ENCODE assay signal across 23 mouse cellular contexts in the genomic region with DNA sequence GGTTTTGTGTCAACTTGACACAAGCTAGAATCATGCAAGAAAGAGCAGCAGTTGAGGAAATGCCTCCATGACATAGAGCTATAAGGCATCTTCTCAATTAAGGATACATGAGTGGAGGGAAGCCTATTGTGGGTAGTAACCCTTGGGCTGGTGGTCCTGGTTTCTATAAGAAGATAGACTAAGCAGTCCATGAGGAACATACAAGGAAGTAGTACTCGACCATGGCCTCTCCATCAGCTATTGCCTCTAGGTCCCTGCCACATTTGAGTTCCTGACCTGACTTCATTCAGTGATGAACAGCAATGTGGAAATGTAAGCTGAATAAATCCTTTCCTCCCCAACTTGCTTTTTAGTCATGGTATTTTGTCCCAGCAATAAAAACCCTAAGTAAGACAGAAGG. TPM values are rescaled to one million over a fixed set of nuclear protein-coding genes. Genes with fewer than 3 reads are reported as not detected.
DNase-seq lines count a peak whose midpoint lies in the region; ATAC-seq and TF ChIP-seq lines count a peak whose summit lies in the region.
"Had no signal": no experiment of that assay in that cellular context is flagged by ENCODE, and none has a peak within 500 bp of the region (broad histone marks: within the 10 kb centered on the region; RNA-seq: fewer than 3 reads in every experiment).

No protein-coding gene starts in this region.

- no peak overlapping the region for H3K9ac ChIP-seq in heart, embryonic 13.5 days
- no peak overlapping the region for H3K9ac ChIP-seq in heart, adult 2 months (ENCODE audit: low read depth, low read length)
- no peak overlapping the region for H3K9ac ChIP-seq in neural tube, embryonic 11.5 days (ENCODE audit: low read length)
- no peak overlapping the region for H3K9ac ChIP-seq in neural tube, embryonic 15.5 days (replicated peaks)
- H3K9ac ChIP-seq: hindbrain, embryonic 15.5 days; liver, postnatal 0 days; stomach, embryonic 15.5 days had no signal

- no peaks in the 10 kb centered on the region for H3K79me2 ChIP-seq in heart, adult 2 months (replicated peaks; ENCODE audit: control insufficient read depth, insufficient read depth, low read length)

- no peak for DNase-seq in heart, adult 2 months
- peak; percentile 9 for DNase-seq in kidney, adult 2 months
- no peak for DNase-seq in kidney, adult 8-10 months
- DNase-seq in neural tube, embryonic 11.5 days (ENCODE audit: low spot score): no peak
- no peak for DNase-seq in cerebellum, postnatal 10 days
- DNase-seq: adrenal gland, adult 2 months; cerebellum, adult 11 months; cerebellum, adult 9-11 months; gastrocnemius, adult 2 months; kidney, adult 11 months; kidney, postnatal 14 days; left cerebral cortex, postnatal 4 days; liver, postnatal 0 days; thymus, postnatal 4 days had no signal

- 54% methylated on average over 1 of the region's 1 CpGs for WGBS in heart, embryonic 13.5 days
- WGBS in heart, adult 2 months: 50% methylated on average over 1 of the region's 1 CpGs
- 70% methylated on average over 1 of the region's 1 CpGs for WGBS in kidney, adult 2 months
- WGBS in neural tube, embryonic 11.5 days: 70% methylated on average over 1 of the region's 1 CpGs
- 70% methylated on average over 1 of the region's 1 CpGs for WGBS in neural tube, embryonic 15.5 days

- H3K4me2 ChIP-seq in heart, embryonic 13.5 days: no peak overlapping the region
- H3K4me2 ChIP-seq in neural tube, embryonic 11.5 days (ENCODE audit: low read depth): no peak overlapping the region
- no peak overlapping the region for H3K4me2 ChIP-seq in neural tube, embryonic 15.5 days
- H3K4me2 ChIP-seq: hindbrain, embryonic 15.5 days; liver, embryonic 11.5 days; stomach, embryonic 15.5 days had no signal

- no peaks in the 10 kb centered on the region for H3K36me3 ChIP-seq in heart, embryonic 13.5 days
- no peaks in the 10 kb centered on the region for H3K36me3 ChIP-seq in heart, adult 2 months (ENCODE audit: control insufficient read depth, insufficient read depth, low read length)
- H3K36me3 ChIP-seq in kidney, adult 2 months (ENCODE audit: control insufficient read depth, insufficient read depth, low read length): no peaks in the 10 kb centered on the region
- no peaks in the 10 kb centered on the region for H3K36me3 ChIP-seq in neural tube, embryonic 11.5 days (ENCODE audit: control insufficient read depth, insufficient read depth, low read length)
- no peaks in the 10 kb centered on the region for H3K36me3 ChIP-seq in neural tube, embryonic 15.5 days
- H3K36me3 ChIP-seq: embryonic facial prominence, embryonic 10.5 days; hindbrain, embryonic 15.5 days; stomach, embryonic 15.5 days had no signal

- no peak for TF ChIP-seq EP300 in heart, adult 2 months (IDR thresholded peaks at IDR 0.05; ENCODE audit: insufficient read depth, low read depth, low read length)

- no peak overlapping the region for H3K4me3 ChIP-seq in heart, embryonic 13.5 days
- H3K4me3 ChIP-seq in heart, adult 2 months: no peak overlapping the region
- H3K4me3 ChIP-seq in kidney, adult 2 months (ENCODE audit: insufficient read depth, low read depth, low read length): no peak overlapping the region
- no peak overlapping the region for H3K4me3 ChIP-seq in neural tube, embryonic 11.5 days (ENCODE audit: low read depth, low read length)
- no peak overlapping the region for H3K4me3 ChIP-seq in neural tube, embryonic 15.5 days (replicated peaks)
- H3K4me3 ChIP-seq: embryonic facial prominence, embryonic 10.5 days; gastrocnemius, adult 2 months; hindbrain, embryonic 15.5 days; myocyte; stomach, embryonic 15.5 days had no signal

- intact Hi-C loops in heart, adult 2 months (cut with DNase I): no loop called here

- 0 out of 2 replicates have a peak, but pooled peaks cover 2% of the 10 kb centered on the region for H3K9me3 ChIP-seq in heart, embryonic 13.5 days
- H3K9me3 ChIP-seq in neural tube, embryonic 11.5 days (ENCODE audit: control insufficient read depth, low read length): no peaks in the 10 kb centered on the region
- H3K9me3 ChIP-seq in neural tube, embryonic 15.5 days (replicated peaks): no peaks in the 10 kb centered on the region
- H3K9me3 ChIP-seq: embryonic facial prominence, embryonic 10.5 days; hindbrain, embryonic 15.5 days; stomach, embryonic 15.5 days had no signal

- H3K4me1 ChIP-seq in heart, embryonic 13.5 days: no peaks in the 10 kb centered on the region
- H3K4me1 ChIP-seq in heart, adult 2 months (ENCODE audit: control insufficient read depth, insufficient read depth, low read length): no peaks in the 10 kb centered on the region
- no peaks in the 10 kb centered on the region for H3K4me1 ChIP-seq in kidney, adult 2 months (ENCODE audit: control insufficient read depth, insufficient read depth, low read length)
- H3K4me1 ChIP-seq in neural tube, embryonic 11.5 days (ENCODE audit: control insufficient read depth, insufficient read depth, low read length): no peaks in the 10 kb centered on the region
- no peaks in the 10 kb centered on the region for H3K4me1 ChIP-seq in neural tube, embryonic 15.5 days
- H3K4me1 ChIP-seq: embryonic facial prominence, embryonic 10.5 days; hindbrain, embryonic 15.5 days; stomach, embryonic 15.5 days had no signal

- ATAC-seq in heart, embryonic 13.5 days (ENCODE audit: extremely low read depth, insufficient number of reproducible peaks, low FRiP score, low TSS enrichment): peak; percentile 12; the same call in 1 of the 2 replicates
- ATAC-seq in neural tube, embryonic 11.5 days (ENCODE audit: insufficient read depth, low FRiP score, low TSS enrichment): peak; percentile 28; the same call in 1 of the 2 replicates
- ATAC-seq in neural tube, embryonic 15.5 days (ENCODE audit: low FRiP score): no peak
- ATAC-seq: liver, postnatal 0 days; lung, postnatal 0 days had no signal

- TF ChIP-seq CTCF in heart, adult 2 months (IDR thresholded peaks at IDR 0.05): no peak
- TF ChIP-seq CTCF in kidney, adult 2 months (conservative IDR thresholded peaks at IDR 0.05; ENCODE audit: insufficient read depth, insufficient read length, low read depth, low read length): no peak

- no peaks in the 10 kb centered on the region for H3K27me3 ChIP-seq in heart, embryonic 13.5 days (replicated peaks)
- no peaks in the 10 kb centered on the region for H3K27me3 ChIP-seq in heart, adult 2 months (ENCODE audit: control insufficient read depth, insufficient read depth, low read length)
- no peaks in the 10 kb centered on the region; the same call in 1 of the 2 replicates for H3K27me3 ChIP-seq in kidney, adult 2 months (replicated peaks; ENCODE audit: control insufficient read depth, insufficient read depth, low read length)
- no peaks in the 10 kb centered on the region for H3K27me3 ChIP-seq in neural tube, embryonic 11.5 days (ENCODE audit: control insufficient read depth, insufficient read depth, low read length)
- no peaks in the 10 kb centered on the region for H3K27me3 ChIP-seq in neural tube, embryonic 15.5 days (replicated peaks)
- H3K27me3 ChIP-seq: hindbrain, embryonic 15.5 days; stomach, embryonic 15.5 days had no signal

- H3K27ac ChIP-seq in heart, embryonic 13.5 days (replicated peaks): no peak overlapping the region
- no peak overlapping the region for H3K27ac ChIP-seq in heart, adult 2 months
- H3K27ac ChIP-seq in kidney, adult 2 months (ENCODE audit: insufficient read depth, low read depth, low read length): no peak overlapping the region
- no peak overlapping the region for H3K27ac ChIP-seq in neural tube, embryonic 11.5 days (ENCODE audit: low read depth, low read length)
- H3K27ac ChIP-seq in neural tube, embryonic 15.5 days (replicated peaks): no peak overlapping the region
- H3K27ac ChIP-seq: embryonic facial prominence, embryonic 10.5 days; gastrocnemius, adult 2 months; hindbrain, embryonic 15.5 days; macrophage; stomach, embryonic 15.5 days had no signal

- no peak for TF ChIP-seq POLR2A in heart, adult 2 months (IDR thresholded peaks at IDR 0.05; ENCODE audit: insufficient read depth, low read depth, low read length)
- no peak for TF ChIP-seq POLR2A in kidney, adult 2 months (IDR thresholded peaks at IDR 0.05; ENCODE audit: low read depth, low read length)

RNA-seq across cellular contexts. Expression of gene Hsf2, which starts 51.2 kb away (rescaled TPM):
- polyA plus RNA-seq in heart, embryonic 13.5 days (2015; fragmentation: Nextera tagmentation; extraction: Ambion mirVana): 23.8 and 26.8 TPM in 2 replicates
- 10 to 100 TPM; 13.4 to 15.6 TPM for total RNA-seq in heart, adult 2 months (2021)
- polyA plus RNA-seq in heart, adult 2 months (2012; rRNA removed): 4.4 and 11.9 TPM in 2 replicates
- 4.5 and 4.9 TPM in 2 replicates for polyA plus RNA-seq in kidney, adult 2 months (2012; rRNA removed)
- polyA plus RNA-seq in neural tube, embryonic 11.5 days (2014; fragmentation: Nextera tagmentation; extraction: Ambion mirVana): 58.2 and 60.2 TPM in 2 replicates
- polyA plus RNA-seq in neural tube, embryonic 15.5 days (2015; fragmentation: Nextera tagmentation; extraction: Ambion mirVana): 38.0 and 44.0 TPM in 2 replicates
